ENCODE assay signal across 8 mouse cellular contexts in genomic region chr8:71728826-71729620, GRCm38 (mm10). TPM values are rescaled to one million over a fixed set of nuclear protein-coding genes. Genes with fewer than 3 reads are reported as not detected.
DNase-seq lines count a peak whose midpoint lies in the region; ATAC-seq and TF ChIP-seq lines count a peak whose summit lies in the region.

No protein-coding gene starts in this region.

- H3K36me3 ChIP-seq in kidney, postnatal 0 days (ENCODE audit: insufficient read depth, low read length), result no peaks in the 10 kb centered on the region
- no peaks in the 10 kb centered on the region for H3K36me3 ChIP-seq in forebrain, postnatal 0 days (ENCODE audit: insufficient read depth)
- H3K36me3 ChIP-seq in liver, postnatal 0 days (replicated peaks; ENCODE audit: insufficient read depth, low read length), result no peaks in the 10 kb centered on the region

- H3K4me2 ChIP-seq in kidney, postnatal 0 days (ENCODE audit: low read length), result peak overlapping the region; percentile 55
- peak overlapping the region; percentile 84 for H3K4me2 ChIP-seq in forebrain, postnatal 0 days (ENCODE audit: low read depth)
- H3K4me2 ChIP-seq in liver, postnatal 0 days (ENCODE audit: low read depth, low read length), result peak overlapping the region; percentile 68

- no peak overlapping the region for H3K27ac ChIP-seq in kidney, postnatal 0 days
- no peak overlapping the region for H3K27ac ChIP-seq in bone marrow macrophage, adult 2 months (ENCODE audit: insufficient read depth, low read depth, low read length)
- peak overlapping the region; percentile 85 for H3K27ac ChIP-seq in forebrain, postnatal 0 days (ENCODE audit: low read depth, low read length)
- no peak overlapping the region for H3K27ac ChIP-seq in liver, postnatal 0 days (ENCODE audit: low read depth)

- TF ChIP-seq EP300 in liver, postnatal 0 days (IDR thresholded peaks at IDR 0.05; ENCODE audit: low read depth), result no peak

- WGBS in kidney, postnatal 0 days, result 5% methylated on average over 14 of the region's 16 CpGs
- WGBS in forebrain, postnatal 0 days, result 3% methylated on average over 16 of the region's 16 CpGs
- whole genome bisulfite sequencing in liver, postnatal 0 days (ENCODE audit: insufficient replicate concordance), result 4% methylated on average over 16 of the region's 16 CpGs

- H3K9ac ChIP-seq in kidney, postnatal 0 days (ENCODE audit: low read depth, low read length), result no peak overlapping the region
- peak overlapping the region; percentile 62 for H3K9ac ChIP-seq in forebrain, postnatal 0 days
- H3K9ac ChIP-seq in liver, postnatal 0 days (replicated peaks), result no peak overlapping the region

- no peaks in the 10 kb centered on the region for H3K4me1 ChIP-seq in kidney, postnatal 0 days (replicated peaks; ENCODE audit: insufficient read depth, low read length)
- H3K4me1 ChIP-seq in bone marrow macrophage, adult 2 months (ENCODE audit: control insufficient read depth, insufficient read depth, low read length), result peaks cover 3% of the 10 kb centered on the region; the same call in 1 of the 2 replicates
- peaks cover 6% of the 10 kb centered on the region for H3K4me1 ChIP-seq in forebrain, postnatal 0 days (ENCODE audit: insufficient read depth)
- H3K4me1 ChIP-seq in liver, postnatal 0 days (ENCODE audit: insufficient read depth), result peaks cover 27% of the 10 kb centered on the region

- no peak for TF ChIP-seq CTCF in kidney, postnatal 0 days (IDR thresholded peaks at IDR 0.05; ENCODE audit: low read depth)
- no peak for TF ChIP-seq CTCF in bone marrow macrophage, adult 2 months (IDR thresholded peaks at IDR 0.05; ENCODE audit: low read depth, low read length)
- TF ChIP-seq CTCF in forebrain, postnatal 0 days (IDR thresholded peaks at IDR 0.05; ENCODE audit: low read depth), result no peak
- TF ChIP-seq CTCF in liver, postnatal 0 days (IDR thresholded peaks at IDR 0.05; ENCODE audit: low read depth), result no peak

- peak overlapping the region; percentile 26 for H3K4me3 ChIP-seq in kidney, postnatal 0 days (replicated peaks; ENCODE audit: low read depth, low read length)
- H3K4me3 ChIP-seq in bone marrow macrophage, adult 2 months (ENCODE audit: insufficient read depth, low read length), result peak overlapping the region; percentile 55
- H3K4me3 ChIP-seq in forebrain, postnatal 0 days (ENCODE audit: low read depth, low read length), result peak overlapping the region; percentile 44
- H3K4me3 ChIP-seq in liver, postnatal 0 days (ENCODE audit: low read depth, low read length), result peak overlapping the region; percentile 5

- no peaks in the 10 kb centered on the region for H3K27me3 ChIP-seq in kidney, postnatal 0 days (ENCODE audit: insufficient read depth, low read length)
- H3K27me3 ChIP-seq in forebrain, postnatal 0 days (ENCODE audit: insufficient read depth, low read length), result no peaks in the 10 kb centered on the region
- H3K27me3 ChIP-seq in liver, postnatal 0 days (ENCODE audit: insufficient read depth, low read length), result no peaks in the 10 kb centered on the region

- no peak for TF ChIP-seq POLR2A in bone marrow macrophage, adult 2 months (IDR thresholded peaks at IDR 0.05; ENCODE audit: borderline replicate concordance, low read depth, low read length)

- no peak for DNase-seq in kidney, postnatal 0 days (ENCODE audit: low spot score)
- DNase-seq in kidney, postnatal 4 days, result no peak
- peak; percentile 61 for DNase-seq in forebrain, postnatal 0 days
- DNase-seq in liver, postnatal 0 days, result no peak
- DNase-seq in thymus, postnatal 0 days (ENCODE audit: low spot score), result peak; percentile 63
- DNase-seq in urinary bladder, postnatal 25 days (ENCODE audit: low spot score), result no peak
- DNase-seq in kidney, adult 18-20 months, result no peak

- H3K9me3 ChIP-seq in kidney, postnatal 0 days (replicated peaks; ENCODE audit: low read length), result no peaks in the 10 kb centered on the region
- no peaks in the 10 kb centered on the region for H3K9me3 ChIP-seq in forebrain, postnatal 0 days (ENCODE audit: low read length)
- no peaks in the 10 kb centered on the region for H3K9me3 ChIP-seq in liver, postnatal 0 days (ENCODE audit: low read length)

- ATAC-seq in kidney, postnatal 0 days (replicated peaks; ENCODE audit: low FRiP score, low read depth), result no peak
- peak; percentile 36 for ATAC-seq in forebrain, postnatal 0 days
- no peak for ATAC-seq in liver, postnatal 0 days

RNA-seq across cellular contexts. Expression of gene Fcho1, which starts 3.5 kb away (rescaled TPM):
- 3.4 and 4.1 TPM in 2 replicates for polyA plus RNA-seq in kidney, postnatal 0 days (2015; fragmentation: Nextera tagmentation; extraction: Ambion mirVana)
- polyA plus RNA-seq in bone marrow macrophage, adult 2 months (2012; ENCODE audit: insufficient read depth, insufficient read length, missing spikeins), result 7.2 and 8.8 TPM in 2 replicates
- 97.2 and 101 TPM in 2 replicates for total RNA-seq in forebrain, postnatal 0 days (2014; rRNA removed)
- polyA plus RNA-seq in forebrain, postnatal 0 days (2015; fragmentation: Nextera tagmentation; extraction: Ambion mirVana), result 62.4 and 68.7 TPM in 2 replicates
- 15.3 and 16.7 TPM in 2 replicates for polyA plus RNA-seq in liver, postnatal 0 days (2015; fragmentation: Nextera tagmentation; extraction: Ambion mirVana)
- 123 and 127 TPM in 2 replicates for polyA plus RNA-seq in thymus, postnatal 0 days (2015; fragmentation: Nextera tagmentation; extraction: Ambion mirVana)

RNA-seq across cellular contexts. Expression of gene B3gnt3, which starts 27.4 kb away (rescaled TPM):
- 4.3 TPM in 2 replicates for polyA plus RNA-seq in kidney, postnatal 0 days (2015; fragmentation: Nextera tagmentation; extraction: Ambion mirVana)
- 23.7 and 24.1 TPM in 2 replicates for polyA plus RNA-seq in bone marrow macrophage, adult 2 months (2012; ENCODE audit: insufficient read depth, insufficient read length, missing spikeins)
- total RNA-seq in forebrain, postnatal 0 days (2014; rRNA removed), result 0.24 and 0.92 TPM in 2 replicates
- polyA plus RNA-seq in forebrain, postnatal 0 days (2015; fragmentation: Nextera tagmentation; extraction: Ambion mirVana), result 0.44 and 0.49 TPM in 2 replicates
- polyA plus RNA-seq in liver, postnatal 0 days (2015; fragmentation: Nextera tagmentation; extraction: Ambion mirVana), result 3.0 TPM in 2 replicates
- polyA plus RNA-seq in thymus, postnatal 0 days (2015; fragmentation: Nextera tagmentation; extraction: Ambion mirVana), result 2.1 and 2.7 TPM in 2 replicates

RNA-seq across cellular contexts. Expression of gene Insl3, which starts 40.0 kb away (rescaled TPM):
- polyA plus RNA-seq in kidney, postnatal 0 days (2015; fragmentation: Nextera tagmentation; extraction: Ambion mirVana), result 1.3 TPM in 2 replicates
- polyA plus RNA-seq in bone marrow macrophage, adult 2 months (2012; ENCODE audit: insufficient read depth, insufficient read length, missing spikeins), result 5.0 and 5.1 TPM in 2 replicates
- 1.6 and 1.8 TPM in 2 replicates for total RNA-seq in forebrain, postnatal 0 days (2014; rRNA removed)
- 0.36 and 1.4 TPM in 2 replicates for polyA plus RNA-seq in forebrain, postnatal 0 days (2015; fragmentation: Nextera tagmentation; extraction: Ambion mirVana)
- 1.3 and 2.8 TPM in 2 replicates for polyA plus RNA-seq in liver, postnatal 0 days (2015; fragmentation: Nextera tagmentation; extraction: Ambion mirVana)
- polyA plus RNA-seq in thymus, postnatal 0 days (2015; fragmentation: Nextera tagmentation; extraction: Ambion mirVana), result 3.7 and 6.7 TPM in 2 replicates

RNA-seq across cellular contexts. Expression of gene Jak3, which starts 52.9 kb away (rescaled TPM):
- polyA plus RNA-seq in kidney, postnatal 0 days (2015; fragmentation: Nextera tagmentation; extraction: Ambion mirVana), result 5.3 TPM in 2 replicates
- polyA plus RNA-seq in bone marrow macrophage, adult 2 months (2012; ENCODE audit: insufficient read depth, insufficient read length, missing spikeins), result 15.6 and 15.7 TPM in 2 replicates
- total RNA-seq in forebrain, postnatal 0 days (2014; rRNA removed), result 5.2 and 7.3 TPM in 2 replicates
- polyA plus RNA-seq in forebrain, postnatal 0 days (2015; fragmentation: Nextera tagmentation; extraction: Ambion mirVana), result 2.8 and 4.4 TPM in 2 replicates
- polyA plus RNA-seq in liver, postnatal 0 days (2015; fragmentation: Nextera tagmentation; extraction: Ambion mirVana), result 4.3 and 4.6 TPM in 2 replicates
- polyA plus RNA-seq in thymus, postnatal 0 days (2015; fragmentation: Nextera tagmentation; extraction: Ambion mirVana), result 17.0 and 20.3 TPM in 2 replicates

RNA-seq across cellular contexts. Expression of gene Unc13a, which starts 57.5 kb away (rescaled TPM):
- polyA plus RNA-seq in kidney, postnatal 0 days (2015; fragmentation: Nextera tagmentation; extraction: Ambion mirVana), result 0.50 and 0.60 TPM in 2 replicates
- 1.0 and 1.3 TPM in 2 replicates for polyA plus RNA-seq in bone marrow macrophage, adult 2 months (2012; ENCODE audit: insufficient read depth, insufficient read length, missing spikeins)
- total RNA-seq in forebrain, postnatal 0 days (2014; rRNA removed), result 84.8 and 89.2 TPM in 2 replicates
- 14.2 and 18.8 TPM in 2 replicates for polyA plus RNA-seq in forebrain, postnatal 0 days (2015; fragmentation: Nextera tagmentation; extraction: Ambion mirVana)
- polyA plus RNA-seq in liver, postnatal 0 days (2015; fragmentation: Nextera tagmentation; extraction: Ambion mirVana), result 0.25 and 0.36 TPM in 2 replicates
- 0.58 and 0.68 TPM in 2 replicates for polyA plus RNA-seq in thymus, postnatal 0 days (2015; fragmentation: Nextera tagmentation; extraction: Ambion mirVana)

Comparison
In these comparisons a context has a peak if more than half of its experiments do, and no peak if none do; other contexts are left out.
1. DNase-seq: peak in forebrain, postnatal 0 days (single experiment) and thymus, postnatal 0 days (single experiment); none in kidney, postnatal 0 days (single experiment), kidney, postnatal 4 days (0 of 2), liver, postnatal 0 days (single experiment), urinary bladder, postnatal 25 days (single experiment) and kidney, adult 18-20 months (single experiment).
2. H3K4me3 ChIP-seq: peak in every context shown above with its lines; median percentile 55 in bone marrow macrophage, adult 2 months; 44 in forebrain, postnatal 0 days; 26 in kidney, postnatal 0 days; 5 in liver, postnatal 0 days.
3. Peak in every context shown above with its lines, with median percentiles within 50 percentile points of each other: H3K4me2 ChIP-seq.